Mouse (Mus musculus): ENCODE measurements around the gene Mapre3.
"Not testable (repeated sequence)": the region's sequence is repeated elsewhere in the genome, so short reads cannot be mapped to it uniquely, and the experiment has no call there.

Mapre3 gene

DNA sequence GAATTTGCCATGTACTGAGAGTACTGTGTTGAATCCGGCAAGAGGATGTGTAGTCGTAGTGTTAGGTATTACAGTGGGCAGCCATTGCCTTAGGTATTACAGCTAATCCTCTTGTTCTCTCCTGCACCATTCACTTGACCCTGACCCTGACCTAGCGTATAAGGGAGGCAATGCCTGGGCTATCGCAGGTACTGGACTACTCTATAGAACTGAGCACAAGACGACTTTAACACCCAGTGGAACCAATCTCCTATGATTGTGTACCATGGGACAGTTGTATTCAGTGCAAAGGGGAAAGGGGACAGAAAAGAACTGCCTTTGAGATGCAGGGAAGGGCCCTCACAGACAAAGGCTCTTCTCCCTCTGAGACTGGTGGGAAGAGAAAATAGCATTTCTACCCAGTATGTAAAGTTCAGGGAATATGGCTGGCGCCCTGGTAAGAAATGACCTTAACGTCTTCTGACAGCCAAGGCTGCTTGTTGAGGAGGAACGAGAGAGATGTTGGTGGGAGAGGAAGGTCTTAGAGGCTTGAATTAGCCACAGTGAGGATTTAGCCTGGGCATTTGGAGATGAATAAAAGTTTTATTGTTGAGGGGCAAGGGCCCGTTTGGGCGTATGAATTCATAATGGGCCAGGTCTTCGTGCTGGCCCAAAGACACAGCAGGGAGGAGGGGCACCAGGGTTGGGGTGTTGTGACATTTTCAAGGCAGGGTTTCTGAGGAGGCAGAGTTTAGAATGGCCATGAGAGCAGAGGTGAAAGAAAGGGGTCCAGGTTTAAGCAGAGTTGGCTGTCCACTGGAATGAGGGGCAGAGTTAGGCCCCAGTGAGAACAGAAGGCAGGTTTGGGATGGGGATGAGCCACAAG, 9.9 kb downstream of the Mapre3 start:
- DNase-seq = no peak

DNA sequence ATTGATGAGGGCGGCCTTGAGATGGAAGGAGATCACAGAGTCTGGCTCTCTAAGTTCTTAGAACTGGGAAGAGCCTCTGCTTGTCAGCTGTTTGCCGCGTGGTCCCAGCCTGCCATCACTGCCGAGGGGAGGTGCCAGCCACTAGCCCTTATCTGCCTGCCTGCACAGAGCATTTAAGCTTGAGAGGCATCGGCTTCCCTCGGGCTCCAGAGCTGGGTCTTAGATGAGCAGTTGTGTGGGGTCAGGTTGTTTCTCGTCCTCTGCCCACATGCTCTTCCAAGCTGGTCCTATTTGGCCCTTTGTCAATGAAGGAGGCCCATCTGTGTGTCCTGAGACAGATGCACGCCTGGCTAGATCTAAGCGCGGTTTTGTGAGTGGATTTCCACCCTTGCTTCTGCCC, 10.7 kb downstream of the Mapre3 start:
- no peak for DNase-seq

DNA sequence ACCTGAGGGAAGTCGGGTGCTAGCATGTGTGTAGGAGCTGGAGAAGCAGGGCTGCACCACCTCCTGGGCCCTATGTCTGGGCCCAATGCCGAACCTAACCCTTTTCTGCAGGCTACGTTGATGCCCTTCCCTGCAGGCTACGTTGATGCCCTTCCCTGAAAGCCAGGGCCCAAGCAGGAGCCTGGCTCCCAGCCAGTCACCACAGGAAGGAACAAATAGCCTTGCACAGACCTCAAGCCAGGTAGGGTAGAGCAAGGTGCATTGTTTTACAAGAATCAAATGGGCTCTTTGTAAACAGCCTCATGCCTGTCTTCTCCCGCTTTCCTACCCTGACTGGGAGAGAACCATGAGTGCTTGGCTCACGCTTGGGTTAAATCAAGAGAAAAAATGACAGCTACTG, 11.4 kb downstream of the Mapre3 start:
- peak; percentile 69 for DNase-seq

DNA sequence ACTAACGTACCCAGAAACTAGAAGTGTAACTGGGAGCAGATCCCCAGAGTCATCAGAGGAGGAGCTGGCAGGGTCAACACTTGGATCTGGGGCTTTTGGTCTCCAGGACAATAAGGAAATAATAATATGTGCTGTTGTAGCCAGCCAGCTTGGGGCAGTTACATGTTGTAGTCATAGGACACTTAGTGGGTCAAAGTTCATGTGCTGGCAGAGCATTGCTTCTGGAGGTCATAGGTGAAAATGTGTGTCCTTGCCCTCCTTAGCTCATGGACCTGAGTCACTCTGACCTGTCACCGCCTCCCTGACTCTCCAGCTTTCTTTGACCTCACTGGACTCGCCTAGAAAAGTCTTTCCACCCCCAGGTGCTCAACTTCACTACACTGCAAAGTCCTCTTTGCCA, 19.0 kb downstream of the Mapre3 start:
- no peak for DNase-seq

DNA sequence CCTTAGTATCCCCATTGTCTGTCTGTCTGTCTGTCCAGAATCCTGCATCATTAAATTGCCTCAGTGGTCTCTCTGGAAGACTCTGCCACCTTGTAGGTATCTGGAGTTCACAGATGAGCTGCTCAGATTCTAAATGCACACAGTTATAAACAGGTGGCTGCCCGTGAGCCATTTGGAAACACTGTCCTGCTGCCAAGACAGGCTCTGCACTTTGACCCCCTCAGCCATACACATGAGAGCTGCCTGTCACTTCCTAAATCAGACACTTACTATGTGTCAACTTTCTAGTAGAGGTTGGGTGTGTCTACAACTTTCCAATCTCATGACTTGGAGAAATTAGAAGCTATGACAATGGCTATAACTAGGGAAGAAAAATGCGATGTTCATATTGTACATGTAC, 25.3 kb downstream of the Mapre3 start:
- DNase-seq = no peak

DNA sequence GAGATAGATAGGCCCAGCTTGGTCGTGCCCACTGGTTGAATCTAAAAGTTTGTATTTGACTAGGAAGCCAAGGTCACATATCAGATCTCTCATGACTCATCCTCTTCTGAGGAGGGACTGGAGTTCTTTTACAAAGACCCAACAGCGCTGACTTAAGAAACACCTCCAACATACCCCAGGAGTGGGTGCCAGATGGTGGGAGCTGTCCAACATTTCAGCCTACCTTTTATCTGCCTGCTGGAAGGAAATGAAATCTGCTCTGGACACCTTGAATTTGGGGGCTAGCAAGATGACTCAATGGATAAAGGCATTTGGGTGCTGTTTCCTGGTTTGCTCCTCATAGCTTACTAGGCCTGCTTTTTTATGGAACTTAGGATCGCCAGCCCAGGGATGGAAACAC, 27.5 kb downstream of the Mapre3 start:
- no peak for DNase-seq

DNA sequence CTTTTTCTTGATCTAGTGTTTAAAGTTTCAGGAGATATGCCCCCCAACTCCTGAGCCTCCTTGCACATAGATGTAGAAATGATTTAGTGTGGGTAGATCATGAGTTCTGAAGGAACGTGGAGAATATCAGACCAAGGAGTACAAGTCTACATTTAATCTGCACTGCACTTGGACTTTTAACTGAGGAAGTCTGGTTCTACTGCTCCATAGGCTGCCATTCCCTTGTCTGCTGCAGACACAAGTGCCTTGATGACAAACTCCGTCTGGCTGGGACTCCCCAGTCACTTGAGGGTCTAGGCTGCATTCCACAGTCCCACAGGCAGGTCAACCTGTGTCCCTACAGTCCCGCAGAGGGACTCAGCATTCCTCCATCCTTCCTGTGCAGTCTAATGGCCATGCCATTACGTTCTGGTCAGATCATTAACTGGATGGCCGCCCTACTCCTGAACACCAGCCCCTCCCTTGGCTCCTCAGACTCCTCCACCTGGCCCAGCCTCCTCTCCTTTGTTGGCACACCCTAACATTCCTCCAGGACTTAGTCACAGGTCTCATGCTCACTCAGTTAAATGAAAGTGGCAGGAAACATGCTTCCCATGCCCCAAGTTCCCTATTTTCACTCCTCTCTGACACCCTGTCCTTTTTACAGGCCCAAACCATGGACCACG, 35.6 kb downstream of the Mapre3 start:
- no peak for DNase-seq

DNA sequence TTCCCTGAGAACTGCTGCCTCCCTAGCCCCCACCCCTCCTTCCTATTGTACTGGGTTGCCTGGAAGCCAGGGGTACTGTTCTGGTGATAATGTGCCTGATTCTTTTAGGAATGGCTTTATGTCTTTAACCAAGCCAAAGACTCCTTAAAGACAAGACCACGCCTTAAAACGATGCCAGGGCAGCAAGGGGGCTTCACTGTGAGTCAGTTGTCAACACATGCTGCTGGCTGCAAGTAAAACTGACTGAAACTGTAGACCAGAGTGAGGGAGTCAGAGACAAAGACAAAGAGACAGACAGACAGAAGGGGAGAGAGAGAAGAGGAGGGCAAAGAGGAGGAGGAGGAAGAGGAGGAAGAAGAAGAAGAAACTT, 36.1 kb downstream of the Mapre3 start:
- no peak for DNase-seq

DNA sequence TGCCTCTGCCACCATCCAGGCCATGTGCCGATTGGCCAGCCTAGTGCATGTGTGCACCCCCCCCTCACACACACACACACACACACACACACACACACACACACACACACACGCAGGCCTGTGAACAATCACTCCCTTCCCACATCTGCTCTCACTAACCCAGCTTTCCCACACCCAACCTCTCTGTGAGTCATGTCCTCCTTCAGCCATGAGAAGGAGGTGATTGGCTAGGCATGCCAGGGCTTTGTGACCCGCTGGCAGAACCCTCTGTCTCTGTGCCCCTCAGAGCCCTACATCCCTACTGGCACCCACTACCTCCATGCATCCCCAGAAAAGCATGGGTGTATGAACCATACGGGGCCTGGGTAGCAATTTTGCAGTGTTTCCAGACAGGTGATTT, 39.1 kb downstream of the Mapre3 start:
- no peak for DNase-seq

DNA sequence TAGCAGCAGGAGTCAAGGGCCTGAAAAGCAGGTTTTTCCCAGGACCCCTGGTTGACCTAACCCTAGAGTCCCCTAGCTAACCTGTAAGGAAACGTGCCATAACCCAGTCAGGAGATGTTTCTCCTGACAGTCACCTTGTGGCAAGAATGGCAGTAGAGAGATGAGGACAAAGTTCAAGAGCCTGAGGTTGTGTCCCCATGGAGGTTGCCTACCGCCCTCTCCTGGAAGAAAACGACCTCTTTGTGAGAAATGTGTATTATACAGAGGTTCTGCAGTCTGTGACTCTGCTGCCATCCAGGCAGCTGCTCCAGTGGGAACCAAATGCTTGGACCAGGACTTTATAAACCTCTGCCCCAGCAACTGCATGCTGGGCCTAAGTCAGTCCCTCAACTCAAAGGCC, 41.2 kb downstream of the Mapre3 start:
- no peak for DNase-seq

DNA sequence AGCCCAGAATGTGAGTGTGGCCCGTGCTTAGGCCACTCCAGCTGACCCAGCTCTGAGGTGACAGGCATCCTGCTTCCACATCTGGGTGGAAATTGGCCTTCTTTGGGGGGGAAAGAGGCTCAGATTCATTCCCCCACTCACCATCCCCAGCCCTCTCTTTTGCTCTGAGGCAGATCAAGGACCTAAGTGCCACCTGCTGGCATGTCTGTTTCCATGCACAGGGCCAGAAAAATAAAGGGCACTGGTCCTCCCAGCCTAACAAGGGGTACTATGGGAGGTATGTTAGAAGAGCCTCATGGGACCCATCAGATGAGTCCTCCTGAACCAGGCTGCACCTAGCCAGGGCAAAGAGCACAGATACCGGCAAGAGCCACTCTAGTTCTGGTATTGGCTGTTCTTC, 41.7 kb downstream of the Mapre3 start:
- DNase-seq = no peak

DNA sequence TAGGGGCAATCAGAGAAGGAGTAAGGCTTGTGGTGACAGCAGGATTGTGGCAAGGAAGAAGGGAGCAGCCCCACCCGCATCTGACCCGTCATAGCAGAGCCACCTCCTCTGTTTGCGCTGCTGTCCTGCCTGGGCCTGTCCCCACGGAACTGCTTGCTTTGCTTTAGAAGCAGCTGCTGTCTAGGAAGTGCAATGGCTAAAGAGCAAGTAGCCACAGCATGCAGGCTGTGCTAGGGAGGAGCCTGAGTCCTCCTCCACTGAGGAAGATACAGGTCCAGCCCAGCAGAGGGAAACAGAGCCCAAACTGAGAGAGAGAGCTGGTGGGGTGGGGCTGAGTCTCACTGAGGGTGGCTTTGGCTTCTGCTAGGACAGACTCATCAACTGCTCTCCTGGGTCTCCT, 49.4 kb downstream of the Mapre3 start:
- no peak for DNase-seq

DNA sequence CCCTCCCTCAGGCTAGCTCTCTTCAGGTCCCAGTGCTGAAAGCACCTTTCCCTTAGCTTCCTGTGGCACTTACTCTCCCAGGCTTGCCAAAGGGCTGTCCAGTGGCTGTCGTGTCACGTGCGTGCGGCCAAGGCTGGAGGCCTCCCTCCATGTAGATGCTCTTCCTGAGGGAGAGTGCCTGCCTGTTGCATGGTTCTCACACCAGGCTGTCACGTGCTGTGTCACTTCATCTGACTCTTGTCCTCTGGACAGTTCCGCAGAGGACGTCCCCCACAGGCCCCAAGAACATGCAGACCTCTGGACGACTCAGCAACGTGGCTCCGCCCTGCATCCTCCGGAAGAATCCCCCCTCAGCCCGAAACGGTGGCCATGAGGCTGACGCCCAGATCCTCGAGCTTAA, 49.9 kb downstream of the Mapre3 start:
- DNase-seq = no peak

DNA sequence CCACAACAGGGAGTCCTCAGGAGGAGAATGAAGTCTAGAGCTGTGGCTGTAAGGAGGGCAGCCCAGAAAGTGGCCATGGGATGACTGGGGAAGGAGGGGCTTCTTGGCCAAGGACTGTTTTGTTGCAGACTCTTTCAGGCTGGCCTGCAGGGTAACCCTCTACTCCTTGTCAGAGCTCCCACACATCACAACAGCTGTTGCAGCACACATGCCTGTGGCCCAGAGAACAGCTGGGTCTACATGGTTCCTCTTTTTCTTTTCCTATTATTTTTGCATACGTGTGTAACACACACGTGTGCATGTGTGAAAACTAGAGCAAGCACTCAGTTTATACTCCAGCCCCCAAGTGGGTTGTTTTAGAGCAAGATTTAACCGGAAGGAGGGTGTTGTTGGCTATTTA, 52.4 kb downstream of the Mapre3 start:
- no peak for DNase-seq

DNA sequence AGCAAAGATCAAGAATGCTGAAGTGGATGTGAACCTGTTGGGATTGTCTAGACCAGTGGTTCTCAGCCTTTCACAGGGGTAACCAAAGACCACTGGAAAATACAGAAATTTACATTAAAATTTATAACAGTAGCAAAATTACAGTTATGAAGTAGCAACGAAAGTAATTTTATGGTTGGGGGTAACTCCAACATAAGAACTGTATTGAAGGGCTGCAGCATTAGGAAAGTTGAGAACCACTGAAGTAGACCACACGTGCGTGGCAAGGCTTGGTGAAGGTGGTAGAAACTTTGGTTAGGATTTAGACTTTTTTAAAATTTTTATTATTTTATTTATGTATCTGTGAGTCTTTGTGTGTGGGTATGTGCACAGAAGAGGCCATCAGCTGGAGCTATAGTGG, 53.3 kb downstream of the Mapre3 start, which contains the start of gene Tmem214:
TSS of gene Tmem214 (plus strand) at position 301 of the 400 bp plus-strand sequence.
- DNase-seq = no peak

DNA sequence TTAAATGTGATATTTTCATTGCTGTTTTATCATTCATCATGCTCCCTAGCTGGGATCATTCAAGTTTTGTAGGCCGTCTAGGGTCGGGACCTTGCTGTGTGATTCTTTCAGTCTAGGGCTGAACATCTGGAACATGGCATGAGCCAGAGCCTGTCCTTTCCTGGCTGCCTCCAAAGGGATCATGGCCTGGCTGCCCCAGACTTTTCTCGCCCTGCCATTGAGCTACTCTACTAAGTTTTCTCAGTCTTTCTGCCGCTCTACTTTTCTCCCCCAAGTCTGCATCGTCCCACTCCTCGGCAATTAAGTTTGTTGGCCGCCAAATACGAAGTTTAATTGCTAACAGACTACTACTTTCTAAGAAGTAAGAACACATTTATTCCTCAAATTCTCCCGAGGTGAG, 54.5 kb downstream of the Mapre3 start:
- DNase-seq = no peak

DNA sequence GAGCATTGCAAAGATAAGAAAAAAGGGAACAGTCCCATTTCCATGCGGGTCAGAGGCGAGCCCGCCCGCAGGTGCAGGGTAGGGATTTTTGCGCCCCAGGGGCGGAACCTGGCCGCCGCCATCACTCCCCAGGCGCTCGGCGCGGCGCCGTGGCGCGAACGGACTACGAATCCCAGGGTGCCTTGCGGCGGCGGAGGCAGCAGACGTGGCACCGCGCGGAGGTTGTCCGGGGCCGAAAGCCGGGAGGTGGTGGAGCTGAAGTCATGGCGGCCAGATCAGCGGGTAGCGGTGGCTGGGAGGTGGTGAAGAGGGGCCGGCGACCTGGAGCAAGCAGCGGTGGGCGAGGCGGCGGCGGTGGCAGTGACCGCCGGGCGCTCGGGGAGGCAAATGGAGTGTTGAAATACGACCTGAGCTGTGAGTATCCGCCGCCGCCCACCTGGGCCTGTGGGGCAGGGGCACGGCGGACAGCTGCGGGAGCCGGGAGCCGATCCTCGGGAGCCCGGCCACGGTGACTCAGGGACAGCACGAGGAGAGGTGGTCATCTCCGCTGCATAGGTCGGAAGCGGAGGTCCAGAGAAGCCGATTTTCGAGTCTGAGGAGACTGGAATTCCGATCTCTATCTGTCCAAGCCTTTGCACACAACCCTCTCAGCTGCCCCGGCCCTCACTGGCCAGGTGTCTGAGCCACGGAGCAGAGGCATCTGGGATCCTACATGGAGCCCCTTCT, 55.1 kb downstream of the Mapre3 start:
- peak; percentile 87 for DNase-seq

DNA sequence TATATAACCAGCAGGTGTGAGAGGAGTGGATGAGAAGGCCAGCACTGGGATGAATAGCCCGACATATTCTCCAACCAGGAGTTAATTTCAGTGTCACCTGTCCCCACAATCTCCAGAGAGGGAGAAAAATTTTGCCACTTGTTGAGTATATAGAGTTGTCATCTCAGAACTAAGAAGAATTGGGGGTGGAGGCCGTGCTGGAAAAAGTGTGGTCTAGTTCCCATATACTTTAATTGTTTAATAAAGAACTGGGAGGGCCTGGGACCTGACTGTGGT, 55.6 kb downstream of the Mapre3 start:
- no peak for DNase-seq

DNA sequence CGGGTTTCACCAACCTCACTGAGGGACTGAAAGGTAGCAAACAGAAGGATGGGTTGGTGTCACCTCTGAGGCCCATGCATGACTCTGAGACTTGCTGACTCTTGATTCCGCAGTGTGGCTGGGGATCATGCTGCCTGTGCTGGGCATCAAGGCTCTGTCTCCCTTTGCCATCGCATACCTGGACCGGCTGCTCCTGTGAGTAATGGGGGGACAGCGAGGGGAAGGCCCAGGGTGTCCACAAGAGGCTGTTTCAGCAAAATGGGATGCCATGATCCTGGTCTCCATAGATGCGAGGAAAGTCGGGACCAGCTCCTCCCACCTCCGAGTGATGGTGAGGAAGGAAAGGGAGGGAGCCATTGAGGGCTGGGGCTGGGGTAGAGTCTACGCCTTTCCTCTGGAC, 58.1 kb downstream of the Mapre3 start:
- DNase-seq = no peak

DNA sequence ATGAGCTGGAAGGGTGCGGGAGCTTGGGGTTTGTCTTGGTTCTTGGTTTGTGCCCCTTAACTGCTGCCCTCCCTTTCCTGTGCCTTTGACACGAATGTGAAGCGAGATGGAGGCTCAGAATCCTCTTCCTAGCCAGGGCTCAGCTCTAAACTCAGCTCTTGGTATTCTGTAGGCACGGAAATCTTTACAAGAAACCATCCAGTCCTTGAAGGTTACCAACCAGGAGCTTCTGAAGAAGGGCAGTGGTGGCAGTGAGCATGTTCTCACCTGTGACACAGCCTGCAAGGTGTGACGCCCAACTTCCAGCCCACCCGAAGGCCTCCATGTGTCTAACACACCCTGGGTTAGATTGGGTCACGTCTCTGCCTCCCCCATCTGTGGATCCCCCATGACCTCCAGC, 59.9 kb downstream of the Mapre3 start:
- DNase-seq = no peak

DNA sequence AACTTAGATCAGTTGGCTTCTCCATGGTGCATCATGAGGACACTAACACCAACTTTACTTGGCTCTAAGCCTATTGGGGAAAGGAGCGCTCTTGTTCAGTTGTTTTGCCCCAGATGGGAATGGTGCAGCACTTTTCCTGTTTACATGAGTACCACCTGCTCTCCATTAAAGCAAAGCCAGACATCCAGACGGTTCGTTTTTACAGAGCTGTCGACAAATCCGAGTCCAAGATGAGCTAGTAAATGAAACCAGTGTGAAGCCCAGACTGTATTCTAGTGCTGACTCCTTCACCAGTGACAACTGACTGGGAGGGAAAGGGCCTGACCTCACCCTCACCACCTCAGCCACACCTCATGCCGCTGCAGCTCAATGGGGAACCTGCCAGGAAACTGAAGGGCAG, 64.2 kb downstream of the Mapre3 start:
- DNase-seq = no peak

DNA sequence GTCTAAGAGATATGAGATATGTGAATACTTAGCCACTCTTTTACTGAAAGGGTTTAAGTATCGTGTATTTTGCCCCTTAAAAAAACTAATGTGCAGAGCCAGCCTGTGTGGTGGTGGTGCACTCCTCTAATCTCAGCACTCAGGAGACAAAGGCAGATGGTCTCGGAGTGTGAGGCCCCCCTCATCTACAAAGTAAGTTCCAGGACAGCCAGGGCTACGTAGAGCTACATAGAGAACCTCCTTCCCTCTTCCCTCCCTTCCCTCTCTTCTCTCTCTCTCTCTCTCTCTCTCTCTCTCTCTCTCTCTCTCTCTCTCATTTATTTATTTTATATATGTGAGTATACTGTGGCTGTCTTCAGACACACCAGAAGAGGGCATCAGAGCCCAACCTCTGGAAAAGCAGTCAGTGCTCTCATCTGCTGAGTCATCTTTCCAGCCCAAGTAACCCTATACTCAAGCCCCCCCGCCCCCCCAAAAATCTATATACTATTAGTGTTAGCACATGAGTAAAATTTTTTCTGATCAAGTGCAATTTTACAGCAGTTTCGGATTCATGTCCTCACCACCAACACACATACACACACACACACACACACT, 65.0 kb downstream of the Mapre3 start:
- DNase-seq = no peak

DNA sequence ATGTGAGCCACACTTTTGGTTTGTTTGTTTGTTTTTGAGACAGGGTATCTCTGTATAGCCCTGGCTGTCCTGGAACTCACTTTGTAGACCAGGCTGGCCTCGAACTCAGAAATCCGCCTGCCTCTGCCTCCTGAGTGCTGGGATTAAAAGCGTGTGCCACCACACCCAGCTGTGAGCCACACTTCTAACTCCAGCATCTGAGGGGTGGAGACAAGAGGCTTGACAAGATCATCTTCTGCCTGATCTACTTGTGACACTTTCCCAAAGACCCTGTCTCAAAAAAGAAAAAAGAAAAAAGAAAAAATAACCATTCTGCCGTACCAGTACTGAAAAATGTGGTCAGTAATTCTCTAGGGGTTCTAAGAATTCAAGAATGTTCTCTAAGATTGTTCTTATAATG, 67.4 kb downstream of the Mapre3 start:
- not testable (repeated sequence) for DNase-seq

DNA sequence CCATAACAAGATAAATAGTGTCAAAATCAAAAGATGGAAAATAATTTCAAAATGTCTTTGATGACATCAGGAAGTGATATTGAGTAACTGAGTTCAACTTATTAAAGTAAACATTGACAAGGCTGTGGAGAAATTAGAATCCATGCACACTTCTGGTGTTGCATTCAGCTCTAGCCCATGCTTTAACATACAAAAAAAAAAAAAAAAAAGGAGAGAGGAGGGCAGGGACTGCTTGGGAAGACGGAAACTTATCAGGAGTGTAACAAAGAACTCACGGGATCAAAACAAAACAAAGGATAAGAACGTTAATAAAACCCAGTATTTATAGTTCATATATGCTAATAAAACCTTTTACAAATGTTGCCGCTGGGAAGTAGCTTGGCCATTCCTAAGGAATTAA, 71.8 kb downstream of the Mapre3 start:
- DNase-seq = no peak
